Mouse (Mus musculus) spleen, postnatal 36 days (tissue): ENCODE results near the gene Lsm11.

Source experiments
- DNase-seq, 2 experiments: peaks; one replicate each; pipeline ENCODE4 v3.0.0; 2022; ENCODE audit warnings: low spot score in 2 of 2, mixed read lengths in 1 of 2

Lsm11 gene

GRCm38 (mm10) chr11:45927456-45927855 lies 17.3 kb downstream of the Lsm11 start:
- no peak for DNase-seq

- peak; percentile 60 to 65 for DNase-seq
Measured at GRCm38 (mm10) chr11:45926640-45927082, 18.1 kb downstream of the Lsm11 start.

- DNase-seq, result no peak
Measured at GRCm38 (mm10) chr11:45925436-45925835, 19.3 kb downstream of the Lsm11 start.

GRCm38 (mm10) chr11:45921480-45921898 lies 23.2 kb downstream of the Lsm11 start:
- no peak for DNase-seq

GRCm38 (mm10) chr11:45921026-45921425 lies 23.7 kb downstream of the Lsm11 start:
- no peak for DNase-seq

- no peak for DNase-seq
Measured at GRCm38 (mm10) chr11:45918836-45919235, 25.9 kb downstream of the Lsm11 start.

- DNase-seq, result no peak
Measured at GRCm38 (mm10) chr11:45918018-45918417, 26.7 kb downstream of the Lsm11 start.

GRCm38 (mm10) chr11:45916196-45916595 lies 28.5 kb downstream of the Lsm11 start:
- DNase-seq, result no peak

- DNase-seq, result no peak
Measured at GRCm38 (mm10) chr11:45910701-45911100, 34.0 kb downstream of the Lsm11 start.

- DNase-seq, result no peak
Measured at GRCm38 (mm10) chr11:45908894-45909293, 35.8 kb downstream of the Lsm11 start.

- no peak for DNase-seq
Measured at GRCm38 (mm10) chr11:45908070-45908469, 36.7 kb downstream of the Lsm11 start.

GRCm38 (mm10) chr11:45907301-45907700 lies 37.4 kb downstream of the Lsm11 start:
- DNase-seq, result no peak

- DNase-seq, result peak in 1 of 2 experiments; percentile 6
Measured at GRCm38 (mm10) chr11:45906109-45906786, 38.5 kb downstream of the Lsm11 start.

GRCm38 (mm10) chr11:45900233-45901015 lies 44.3 kb downstream of the Lsm11 start:
- DNase-seq, result no peak

- no peak for DNase-seq
Measured at GRCm38 (mm10) chr11:45897392-45897791, 47.3 kb downstream of the Lsm11 start.

- no peak for DNase-seq
Measured at GRCm38 (mm10) chr11:45892861-45893360, 51.8 kb downstream of the Lsm11 start.

GRCm38 (mm10) chr11:45890423-45890822 lies 54.3 kb downstream of the Lsm11 start:
- no peak for DNase-seq

GRCm38 (mm10) chr11:45889981-45890380 lies 54.8 kb downstream of the Lsm11 start:
- no peak for DNase-seq

- no peak for DNase-seq
Measured at GRCm38 (mm10) chr11:45888471-45889030, 56.2 kb downstream of the Lsm11 start.

- DNase-seq, result no peak
Measured at GRCm38 (mm10) chr11:45886596-45886995, 58.1 kb downstream of the Lsm11 start.

GRCm38 (mm10) chr11:45885606-45886230 lies 59.0 kb downstream of the Lsm11 start:
- no peak for DNase-seq

GRCm38 (mm10) chr11:45884029-45884428 lies 60.7 kb downstream of the Lsm11 start:
- peak in 1 of 2 experiments; percentile 45 for DNase-seq
